Mouse (Mus musculus) inflammation-experienced regulatory T-cells, adult 6 months (primary cell): ENCODE results near the gene Stra8. TPM values are rescaled to one million over a fixed set of nuclear protein-coding genes. Genes with fewer than 3 reads are reported as not detected.

ENCODE experiments used
- ATAC-seq: one replicate; pipeline ENCODE4 v1.8.0; 2017
- polyA plus RNA-seq, 3 experiments: library from polyadenylated mRNA; unstranded; fragments of 100-300 nt; shearing (Covaris generic); gene quantifications; one replicate each; pipeline ENCODE4 v1.2.1; 2017

Stra8 gene
- polyA plus RNA-seq, 3 experiments from 2014 or later: not detected

- no peak for ATAC-seq
Measured at GRCm38 (mm10) chr6:34942446-34942845, 22.5 kb downstream of the Stra8 start.

- no peak for ATAC-seq
Measured at GRCm38 (mm10) chr6:34943499-34943898, 23.5 kb downstream of the Stra8 start.

- ATAC-seq: no peak
Measured at GRCm38 (mm10) chr6:34946486-34947079, 26.6 kb downstream of the Stra8 start.

GRCm38 (mm10) chr6:34948461-34948860, 28.5 kb downstream of the Stra8 start:
- no peak for ATAC-seq

GRCm38 (mm10) chr6:34951518-34951917, 31.6 kb downstream of the Stra8 start:
- no peak for ATAC-seq

GRCm38 (mm10) chr6:34951956-34952667, 32.1 kb downstream of the Stra8 start:
- no peak for ATAC-seq

GRCm38 (mm10) chr6:34954926-34955861, 35.2 kb downstream of the Stra8 start:
- peak; percentile 92 for ATAC-seq

GRCm38 (mm10) chr6:34955862-34956241, 35.9 kb downstream of the Stra8 start:
- no peak for ATAC-seq

GRCm38 (mm10) chr6:34959131-34959530, 39.2 kb downstream of the Stra8 start:
- ATAC-seq: no peak

- no peak for ATAC-seq
Measured at GRCm38 (mm10) chr6:34964550-34964949, 44.6 kb downstream of the Stra8 start.

- peak; percentile 78 for ATAC-seq
Measured at GRCm38 (mm10) chr6:34965819-34966539, 46.0 kb downstream of the Stra8 start.

- ATAC-seq: no peak
Measured at GRCm38 (mm10) chr6:34971181-34971580, 51.2 kb downstream of the Stra8 start.

GRCm38 (mm10) chr6:34979291-34979690, 59.3 kb downstream of the Stra8 start:
- no peak for ATAC-seq

- no peak for ATAC-seq
Measured at GRCm38 (mm10) chr6:34980661-34981060, 60.7 kb downstream of the Stra8 start.

- no peak for ATAC-seq
Measured at GRCm38 (mm10) chr6:34987085-34987645, 67.2 kb downstream of the Stra8 start.

- ATAC-seq: peak; percentile 32
Measured at GRCm38 (mm10) chr6:34988081-34988761, 68.3 kb downstream of the Stra8 start, which contains the start of gene Slc23a4. Slc23a4 (minus strand) TSS chr6:34988404.

Other genes starting within 250 kb of the Stra8 start
- gene Agbl3, start 139.7 kb upstream of the Stra8 start, polyA plus RNA-seq: 1 to 10 TPM; 1.7 to 2.6 (median 2.3) TPM
- 10 to 100 TPM; 16.8 to 30.9 (median 17.3) TPM for gene Tmem140, start 57.0 kb upstream of the Stra8 start, polyA plus RNA-seq
- gene Cyren, start 42.1 kb upstream of the Stra8 start, polyA plus RNA-seq: 1 to 10 TPM; 5.7 to 6.7 (median 6.5) TPM
- 10 to 100 TPM; 15.2 to 23.5 (median 19.1) TPM for gene Wdr91, start 9.3 kb upstream of the Stra8 start, polyA plus RNA-seq
- under 1 TPM in 1 of 3 experiments, not detected in 2; 0.59 TPM for gene Slc23a4, start 68.2 kb downstream of the Stra8 start, polyA plus RNA-seq
- 10 to 100 TPM; 47.0 to 73.9 (median 50.1) TPM for gene Cnot4, start 213.6 kb downstream of the Stra8 start, polyA plus RNA-seq